Mouse (Mus musculus) forebrain, embryonic 12.5 days (tissue): ENCODE data around the gene Rad21l. TPM values are rescaled to one million over a fixed set of nuclear protein-coding genes. Genes with fewer than 3 reads are reported as not detected.

Experiments used
- ATAC-seq: fragments of 200-750 bp; cut with Nextera tagmentation; 2 replicates; pipeline ENCODE4 v1.8.0; 2017; ENCODE audit warnings: moderate TSS enrichment; ENCODE audit not compliant: low FRiP score
- H3K27ac ChIP-seq: fragments of 300-500 bp; sonication (generic); 2 replicates; pipeline ENCODE4 v1.5.1; 2016; ENCODE audit warnings: mild to moderate bottlenecking
- H3K27me3 ChIP-seq: fragments of 300-500 bp; sonication (generic); 2 replicates; pipeline ENCODE4 v1.6.1; 2016; ENCODE audit warnings: mild to moderate bottlenecking
- H3K36me3 ChIP-seq: fragments of 300-500 bp; sonication (generic); replicated peaks from 2 replicates; pipeline ENCODE4 v1.6.1; 2016; ENCODE audit warnings: mild to moderate bottlenecking
- H3K4me1 ChIP-seq: fragments of 300-500 bp; sonication (generic); 2 replicates; pipeline ENCODE4 v1.6.1; 2016
- H3K4me2 ChIP-seq: fragments of 300-500 bp; sonication (generic); 2 replicates; pipeline ENCODE4 v1.6.1; 2016; ENCODE audit warnings: mild to moderate bottlenecking, moderate library complexity
- H3K4me3 ChIP-seq: fragments of 300-500 bp; sonication (generic); replicated peaks from 2 replicates; pipeline ENCODE4 v1.5.1; 2016; ENCODE audit warnings: mild to moderate bottlenecking
- H3K9ac ChIP-seq: fragments of 300-500 bp; sonication (generic); 2 replicates; pipeline ENCODE4 v1.6.1; 2016; ENCODE audit warnings: mild to moderate bottlenecking
- H3K9me3 ChIP-seq: fragments of 300-500 bp; sonication (generic); 2 replicates; pipeline ENCODE4 v1.6.1; 2016
- WGBS: fragments of 180-500 bp; shearing (Covaris S2); methylation state at CpG from one replicate; pipeline ENCODE4 v1.1.7; 2016; 5-methylcytosine and 5-hydroxymethylcytosine counted together
- polyA plus RNA-seq: library from polyadenylated mRNA; unstranded; fragments of >200 nt; fragmentation: Nextera tagmentation; extraction: Ambion mirVana; gene quantifications from 2 replicates; pipeline ENCODE4 v1.2.1, GENCODE M21; 2016

Gene Rad21l
- polyA plus RNA-seq, 1 experiment from 2014 or later, result not detected

- Histone ChIP-seq H3K27ac (no peak overlapping the region), H3K9me3 (peaks cover 6% of the 10 kb centered on the region; the same call in 1 of the 2 replicates), H3K4me2 (peak overlapping the region; percentile 34), H3K36me3 (no peaks in the 10 kb centered on the region), H3K27me3 (peaks cover 21% of the 10 kb centered on the region), H3K4me3 (no peak overlapping the region), H3K4me1 (0 out of 2 replicates have a peak, but pooled peaks cover 3% of the 10 kb centered on the region), H3K9ac (no peak overlapping the region)
- 0 out of 2 replicates have a peak, but pooled peaks have one; percentile 39 for ATAC-seq
- WGBS, result 42% methylated on average over 48 of the region's 48 CpGs
Measured at GRCm38 (mm10) chr2:151670026-151670967, 2.0 kb upstream of the Rad21l start.

DNA sequence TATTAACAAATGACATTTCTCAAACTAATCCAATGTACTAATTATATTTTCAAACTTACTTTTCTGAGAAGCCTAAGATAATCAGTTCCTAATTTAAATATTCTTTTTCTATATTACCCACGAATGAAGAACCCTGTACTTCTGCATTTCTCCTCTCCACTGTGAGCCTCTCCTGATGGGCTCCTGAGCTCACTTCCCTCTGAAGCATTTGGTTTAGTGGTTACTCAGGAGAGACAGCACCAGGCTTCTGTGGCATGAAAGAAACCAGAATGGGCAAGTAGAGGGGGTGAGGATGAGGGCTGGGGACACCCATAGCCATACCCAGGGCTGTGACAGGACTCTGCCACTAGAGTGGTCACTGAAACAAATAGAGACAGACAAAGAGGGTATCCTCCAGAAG, 16.3 kb downstream of the Rad21l start:
- Histone ChIP-seq H3K27ac (no peak overlapping the region), H3K4me1 (no peaks in the 10 kb centered on the region), H3K4me2 (no peak overlapping the region), H3K36me3 (no peaks in the 10 kb centered on the region), H3K9me3 (no peaks in the 10 kb centered on the region), H3K9ac (no peak overlapping the region), H3K4me3 (no peak overlapping the region), H3K27me3 (no peaks in the 10 kb centered on the region)
- ATAC-seq, result no peak
- WGBS, result 66% methylated on average over 1 of the region's 1 CpGs

- peaks cover 13% of the 10 kb centered on the region for H3K4me1 ChIP-seq
- H3K4me2 ChIP-seq, result no peak overlapping the region
- no peak overlapping the region for H3K4me3 ChIP-seq
- H3K27me3 ChIP-seq, result peaks cover 23% of the 10 kb centered on the region
- H3K27ac ChIP-seq, result no peak overlapping the region
- H3K9ac ChIP-seq, result no peak overlapping the region
- 59% methylated on average over 2 of the region's 2 CpGs for WGBS
- no peak for ATAC-seq
- no peaks in the 10 kb centered on the region for H3K36me3 ChIP-seq
- H3K9me3 ChIP-seq, result no peaks in the 10 kb centered on the region
Measured at GRCm38 (mm10) chr2:151636015-151636402, 32.3 kb downstream of the Rad21l start.

- ATAC-seq, result no peak
- Histone ChIP-seq H3K9me3 (no peaks in the 10 kb centered on the region), H3K27ac (no peak overlapping the region), H3K27me3 (peaks cover 29% of the 10 kb centered on the region), H3K4me1 (peaks cover 13% of the 10 kb centered on the region), H3K4me2 (no peak overlapping the region), H3K9ac (no peak overlapping the region), H3K4me3 (no peak overlapping the region), H3K36me3 (no peaks in the 10 kb centered on the region)
- WGBS, result 77% methylated on average over 9 of the region's 9 CpGs
Measured at GRCm38 (mm10) chr2:151635362-151636014, 32.8 kb downstream of the Rad21l start.

- no peak overlapping the region for H3K9ac ChIP-seq
- ATAC-seq, result no peak
- no peak overlapping the region for H3K4me3 ChIP-seq
- H3K4me1 ChIP-seq, result peaks cover 13% of the 10 kb centered on the region
- no peak overlapping the region for H3K27ac ChIP-seq
- H3K27me3 ChIP-seq, result peaks cover 31% of the 10 kb centered on the region
- H3K9me3 ChIP-seq, result no peaks in the 10 kb centered on the region
- H3K36me3 ChIP-seq, result no peaks in the 10 kb centered on the region
- H3K4me2 ChIP-seq, result no peak overlapping the region
- WGBS, result 31% methylated on average over 2 of the region's 2 CpGs
Measured at GRCm38 (mm10) chr2:151634903-151635302, 33.4 kb downstream of the Rad21l start.

- no peak for ATAC-seq
- Histone ChIP-seq H3K4me1 (peaks cover 13% of the 10 kb centered on the region), H3K36me3 (no peaks in the 10 kb centered on the region), H3K27ac (no peak overlapping the region), H3K4me3 (no peak overlapping the region), H3K4me2 (no peak overlapping the region), H3K9ac (no peak overlapping the region), H3K9me3 (no peaks in the 10 kb centered on the region), H3K27me3 (peaks cover 31% of the 10 kb centered on the region)
- 32% methylated on average over 5 of the region's 5 CpGs for WGBS
Measured at GRCm38 (mm10) chr2:151632982-151633381, 35.4 kb downstream of the Rad21l start.

GRCm38 (mm10) chr2:151632159-151632814, 36.0 kb downstream of the Rad21l start, which contains the start of gene Snph:
Gene Snph, minus strand, starts transcription at chr2:151632593.
- Histone ChIP-seq H3K4me3 (peak within 1 kb of the TSS; percentile 72), H3K36me3 (no peaks in the 10 kb centered on the region), H3K27me3 (peaks cover 31% of the 10 kb centered on the region)

DNA sequence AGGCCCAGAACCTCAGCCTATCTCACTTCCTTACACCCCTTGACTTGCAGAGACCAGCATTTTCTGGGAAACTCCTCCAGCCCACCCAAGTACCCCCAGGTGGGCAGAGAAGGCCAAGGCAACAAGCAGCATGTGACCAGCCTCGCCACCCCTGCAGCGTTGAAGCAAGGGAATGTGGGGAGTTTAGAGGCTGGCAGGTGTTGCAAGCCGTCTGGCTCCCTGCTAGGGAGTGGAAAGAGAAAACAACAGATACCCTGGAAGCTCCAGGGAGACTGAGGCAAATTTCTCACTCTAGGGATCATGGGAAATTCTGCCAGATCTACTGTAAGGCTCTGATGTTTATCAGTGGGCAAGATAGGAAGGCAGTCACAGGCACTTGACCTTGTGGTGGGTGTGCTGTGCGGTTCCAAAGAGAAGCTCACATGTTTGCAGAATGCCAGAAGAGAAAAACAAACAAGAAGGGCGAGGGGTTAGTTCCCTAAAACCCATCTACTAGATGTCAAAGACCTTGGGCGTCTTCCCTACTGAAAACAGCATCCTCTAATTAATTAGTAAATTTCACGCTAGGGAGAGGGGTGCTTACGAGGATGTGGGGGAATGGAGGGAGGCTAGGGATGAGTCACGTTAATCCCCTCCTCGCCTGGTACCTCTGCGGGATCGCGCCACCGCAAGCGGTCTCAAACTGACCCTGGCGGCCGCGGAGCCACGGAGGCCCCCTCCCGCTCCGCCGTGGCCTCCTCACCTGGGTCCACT, 36.8 kb downstream of the Rad21l start:
- peak overlapping the region; percentile 87 for H3K4me2 ChIP-seq
- ATAC-seq, result peak; percentile 27; the same call in 1 of the 2 replicates
- peaks cover 13% of the 10 kb centered on the region for H3K4me1 ChIP-seq
- peaks cover 31% of the 10 kb centered on the region for H3K27me3 ChIP-seq
- H3K36me3 ChIP-seq, result no peaks in the 10 kb centered on the region
- no peaks in the 10 kb centered on the region for H3K9me3 ChIP-seq
- WGBS, result 2% methylated on average over 22 of the region's 22 CpGs
- peak overlapping the region; percentile 78 for H3K9ac ChIP-seq
- peak overlapping the region; percentile 77 for H3K27ac ChIP-seq
- H3K4me3 ChIP-seq, result peak overlapping the region; percentile 72

More at GRCm38 (mm10) chr2:151632159-151632814, 36.0 kb downstream of the Rad21l start, which contains the start of gene Snph:
- under 1% methylated on average over 46 of the region's 47 CpGs for WGBS
- Histone ChIP-seq H3K9me3 (no peaks in the 10 kb centered on the region), H3K27ac (peak within 1 kb of the TSS; percentile 77), H3K4me2 (peak within 1 kb of the TSS; percentile 87), H3K9ac (peak within 1 kb of the TSS; percentile 78), H3K4me1 (peaks cover 13% of the 10 kb centered on the region)
- ATAC-seq, result peak; percentile 87

- WGBS, result 83% methylated on average over 7 of the region's 7 CpGs
- no peak overlapping the region for H3K4me3 ChIP-seq
- peaks cover 31% of the 10 kb centered on the region for H3K27me3 ChIP-seq
- no peak overlapping the region for H3K27ac ChIP-seq
- no peak for ATAC-seq
- H3K9ac ChIP-seq, result no peak overlapping the region
- no peak overlapping the region for H3K4me2 ChIP-seq
- peaks cover 13% of the 10 kb centered on the region for H3K4me1 ChIP-seq
- no peaks in the 10 kb centered on the region for H3K36me3 ChIP-seq
- no peaks in the 10 kb centered on the region for H3K9me3 ChIP-seq
Measured at GRCm38 (mm10) chr2:151629310-151629709, 39.0 kb downstream of the Rad21l start.

- Histone ChIP-seq H3K4me1 (peaks cover 13% of the 10 kb centered on the region), H3K4me2 (no peak overlapping the region), H3K36me3 (no peaks in the 10 kb centered on the region), H3K27ac (no peak overlapping the region), H3K4me3 (no peak overlapping the region), H3K27me3 (peaks cover 19% of the 10 kb centered on the region), H3K9ac (no peak overlapping the region), H3K9me3 (no peaks in the 10 kb centered on the region)
- 88% methylated on average over 3 of the region's 3 CpGs for WGBS
- no peak for ATAC-seq
Measured at GRCm38 (mm10) chr2:151628011-151628410, 40.3 kb downstream of the Rad21l start.

GRCm38 (mm10) chr2:151626296-151626695, 42.0 kb downstream of the Rad21l start:
- Histone ChIP-seq H3K9ac (no peak overlapping the region), H3K9me3 (no peaks in the 10 kb centered on the region), H3K36me3 (no peaks in the 10 kb centered on the region), H3K4me1 (peaks cover 1% of the 10 kb centered on the region; the same call in 1 of the 2 replicates), H3K4me3 (no peak overlapping the region), H3K27ac (no peak overlapping the region), H3K27me3 (peaks cover 11% of the 10 kb centered on the region), H3K4me2 (no peak overlapping the region)
- ATAC-seq, result no peak
- WGBS, result 88% methylated on average over 7 of the region's 7 CpGs
